Mouse (Mus musculus) MN1 (cell line): ENCODE results near the gene Lrrc28.
"Not testable (repeated sequence)": the region's sequence is repeated elsewhere in the genome, so short reads cannot be mapped to it uniquely, and the experiment has no call there.

Source experiments
- DNase-seq: peaks from one replicate; pipeline ENCODE4 v3.0.0-alpha.2; 2016; ENCODE audit warnings: low spot score

The Lrrc28 gene

GRCm38 (mm10) chr7:67530981-67531380 is 114.1 kb downstream of the Lrrc28 start:
- DNase-seq, result no peak

- DNase-seq, result no peak
Observed at GRCm38 (mm10) chr7:67529381-67529780, 115.7 kb downstream of the Lrrc28 start.

DNA sequence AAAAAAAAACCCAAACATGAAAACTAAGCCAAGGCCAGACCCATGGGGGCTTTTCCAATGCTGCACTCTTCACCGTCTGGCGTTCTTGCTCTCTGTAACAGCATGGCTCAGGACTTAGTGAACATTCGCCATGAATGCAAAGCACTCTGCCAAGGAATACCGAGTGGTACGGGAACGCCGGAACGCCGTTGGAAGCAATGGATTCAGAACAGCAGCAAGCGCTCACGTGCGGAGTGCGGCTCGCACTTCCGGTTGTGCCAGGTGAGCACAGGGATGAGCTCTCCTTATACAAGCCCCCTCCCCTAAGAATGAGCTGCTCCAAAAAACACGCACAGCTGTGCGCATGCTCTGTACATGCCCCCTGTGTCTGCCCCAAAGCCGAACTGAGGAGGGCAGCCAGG is 116.2 kb downstream of the Lrrc28 start:
- no peak for DNase-seq

DNA sequence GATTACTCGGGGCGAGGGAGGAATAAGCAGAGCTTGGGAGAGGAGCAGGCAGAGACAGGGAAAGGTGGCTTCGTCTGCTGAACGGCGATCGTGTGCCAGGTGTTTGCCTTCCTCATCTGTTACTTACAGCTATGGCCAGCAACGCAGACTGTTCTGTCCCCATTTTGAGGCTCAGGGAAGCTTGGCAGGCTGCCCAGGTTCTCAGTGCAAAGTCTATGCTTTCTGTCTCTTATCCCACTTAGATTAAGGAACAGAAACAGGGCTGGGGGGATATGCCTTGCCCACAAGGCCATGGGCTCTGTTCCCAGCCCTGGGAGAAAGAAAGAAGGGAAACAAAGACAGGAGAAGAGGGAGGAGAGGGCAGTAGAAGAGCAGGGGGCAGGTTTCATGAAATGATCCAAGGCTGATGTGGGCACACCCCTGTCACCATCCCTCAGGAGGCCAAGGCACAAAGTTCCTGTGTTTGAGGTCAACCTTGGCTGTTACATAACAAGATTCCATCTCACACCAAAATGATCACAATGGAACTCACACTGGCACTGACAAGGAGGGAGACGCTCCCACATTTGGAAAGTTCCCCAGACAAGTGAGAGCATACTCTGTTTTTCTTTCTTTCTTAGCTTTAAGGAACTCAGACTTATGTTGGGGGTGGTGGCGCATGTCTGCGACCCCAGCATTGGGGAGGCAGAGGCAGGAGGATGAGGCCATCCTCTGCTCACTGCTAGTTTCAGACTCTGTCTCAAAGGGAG is 116.8 kb downstream of the Lrrc28 start:
- DNase-seq, result peak; percentile 17

- DNase-seq, result no peak
Observed at GRCm38 (mm10) chr7:67525886-67526580, 119.0 kb downstream of the Lrrc28 start.

DNA sequence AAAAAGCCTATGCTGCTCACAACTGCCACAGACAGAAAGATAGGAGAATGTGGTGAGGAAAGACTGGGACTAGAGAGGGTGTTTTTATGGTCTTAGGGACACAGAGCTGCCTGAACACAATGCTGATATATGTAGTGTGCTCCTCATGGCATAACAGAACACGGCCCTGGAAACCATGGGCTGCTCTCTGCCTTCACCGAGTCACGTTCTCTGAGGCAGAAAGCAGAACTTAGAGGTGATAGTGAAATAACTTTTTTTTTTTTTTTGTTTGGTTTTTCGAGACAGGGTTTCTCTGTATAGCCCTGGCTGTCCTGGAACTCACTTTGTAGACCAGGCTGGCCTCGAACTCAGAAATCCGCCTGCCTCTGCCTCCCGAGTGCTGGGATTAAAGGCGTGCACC is 121.0 kb downstream of the Lrrc28 start:
- DNase-seq, result not testable (repeated sequence)

DNA sequence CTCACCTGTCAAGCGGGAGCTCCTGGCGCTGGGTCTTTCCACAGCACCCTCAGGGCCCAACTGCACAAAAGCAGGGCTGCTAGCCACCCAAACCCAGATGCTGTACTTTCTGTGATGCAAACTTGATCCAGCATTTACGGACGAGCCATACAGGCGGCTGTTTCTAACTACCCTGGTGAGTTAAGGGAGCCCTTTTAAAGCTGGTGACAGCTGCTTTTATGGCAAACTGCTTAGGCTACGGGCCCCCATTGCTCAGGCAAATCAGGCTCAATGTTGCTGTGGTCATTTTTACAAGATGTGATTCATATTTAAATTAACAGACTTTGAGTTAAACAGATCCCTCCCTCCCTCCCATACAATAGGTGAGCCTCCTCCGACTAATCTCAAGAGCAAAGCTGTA is 121.7 kb downstream of the Lrrc28 start:
- no peak for DNase-seq

DNA sequence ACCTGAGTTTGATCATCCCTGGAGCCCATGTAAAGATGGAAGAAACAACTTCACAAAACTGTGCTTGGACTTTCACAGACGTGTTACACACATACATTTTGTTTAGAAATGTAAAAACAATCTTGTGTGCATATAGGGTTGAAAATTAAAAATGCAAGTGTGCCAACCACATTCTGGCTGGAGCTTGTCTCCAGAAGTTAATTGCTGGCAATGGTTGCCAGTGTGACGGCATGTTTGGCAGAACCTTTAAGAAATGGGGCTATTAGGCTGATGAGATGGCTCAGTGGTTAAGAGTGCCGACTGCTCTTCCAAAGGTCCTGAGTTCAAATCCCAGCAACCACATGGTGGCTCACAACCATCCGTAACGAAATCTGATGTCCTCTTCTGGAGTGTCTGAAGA is 123.3 kb downstream of the Lrrc28 start:
- DNase-seq, result not testable (repeated sequence)

DNA sequence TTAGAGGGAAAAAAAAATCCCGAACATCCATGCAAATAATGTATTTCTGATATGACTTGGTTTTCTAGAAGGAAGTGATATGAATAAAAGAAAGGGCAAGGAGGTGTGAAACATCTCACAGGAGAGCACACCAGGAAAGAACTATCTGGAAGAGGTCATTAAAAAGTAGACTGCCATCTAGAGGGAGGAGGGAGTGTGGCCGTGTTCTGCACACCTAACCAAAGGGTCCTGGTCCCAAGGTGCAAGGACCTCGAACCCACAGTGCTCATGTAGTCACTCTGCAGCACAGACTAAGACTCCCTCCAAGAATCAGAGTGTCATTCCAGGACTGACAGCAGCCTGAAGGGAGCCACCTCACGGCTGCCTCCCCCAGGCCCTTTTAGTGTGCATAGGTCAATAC is 124.1 kb downstream of the Lrrc28 start:
- DNase-seq, result no peak

- no peak for DNase-seq
Observed at GRCm38 (mm10) chr7:67520001-67520400, 125.1 kb downstream of the Lrrc28 start.

DNA sequence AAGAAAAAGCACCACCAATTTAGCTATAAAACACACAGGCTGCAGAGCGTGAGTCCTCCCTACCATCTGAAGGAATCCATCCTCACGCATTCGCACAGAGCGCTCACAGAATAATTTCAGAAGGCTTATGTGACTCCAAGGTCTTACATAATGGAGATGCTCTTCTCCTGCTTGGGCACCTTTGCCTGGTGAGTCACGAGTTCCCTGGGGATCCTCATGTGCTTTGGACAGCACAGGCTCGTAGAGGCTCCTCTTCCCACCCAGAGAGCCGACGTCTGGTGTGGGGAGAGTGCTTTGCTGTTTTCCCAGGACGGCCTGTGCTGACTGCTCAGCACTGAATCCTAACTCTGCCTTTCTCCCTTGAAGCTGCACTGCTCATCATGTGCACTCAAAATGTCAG is 129.4 kb downstream of the Lrrc28 start:
- DNase-seq, result no peak

- DNase-seq, result no peak
Observed at GRCm38 (mm10) chr7:67514893-67515292, 130.2 kb downstream of the Lrrc28 start.

DNA sequence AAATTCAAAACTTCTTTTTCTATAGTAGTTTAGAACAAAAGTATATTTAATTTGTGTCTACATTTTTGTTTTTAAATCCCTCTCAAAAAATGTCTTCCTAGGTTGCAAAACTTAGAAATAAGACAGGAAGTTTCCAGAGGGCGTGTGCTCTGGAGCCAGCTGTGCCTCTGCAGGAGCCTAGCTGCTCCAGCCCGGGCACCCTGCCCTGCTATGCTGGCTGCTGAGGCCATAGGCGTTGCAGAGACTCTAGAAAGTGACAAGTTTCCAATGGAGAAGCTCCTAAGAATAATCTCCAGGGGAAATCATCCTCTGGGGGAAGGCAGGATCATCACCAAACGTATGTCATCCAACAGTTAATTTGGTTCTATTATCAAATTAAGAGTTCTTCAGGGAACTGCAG is 130.7 kb downstream of the Lrrc28 start:
- no peak for DNase-seq

GRCm38 (mm10) chr7:67513656-67514055 is 131.4 kb downstream of the Lrrc28 start:
- no peak for DNase-seq

DNA sequence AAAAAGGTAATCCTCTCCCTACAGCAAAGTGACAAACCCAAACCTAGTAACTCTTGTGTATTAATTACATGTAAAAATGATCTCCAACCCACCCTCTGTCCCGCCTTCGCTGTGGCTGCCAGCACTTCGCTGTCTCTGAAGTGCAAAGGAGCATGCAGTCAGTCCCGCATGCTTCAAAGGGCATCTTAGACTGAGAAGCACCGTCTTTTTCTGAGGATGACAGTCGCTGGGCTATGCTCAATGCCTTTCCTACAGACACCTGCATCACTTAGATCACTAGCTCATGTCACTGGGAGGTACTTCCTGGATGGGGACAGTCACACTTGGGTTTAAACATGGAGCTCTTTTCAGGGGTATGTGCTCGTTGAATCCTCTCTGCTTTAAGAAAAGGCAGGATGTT is 133.5 kb downstream of the Lrrc28 start:
- no peak for DNase-seq

GRCm38 (mm10) chr7:67503281-67504010 is 141.6 kb downstream of the Lrrc28 start:
- DNase-seq, result no peak

DNA sequence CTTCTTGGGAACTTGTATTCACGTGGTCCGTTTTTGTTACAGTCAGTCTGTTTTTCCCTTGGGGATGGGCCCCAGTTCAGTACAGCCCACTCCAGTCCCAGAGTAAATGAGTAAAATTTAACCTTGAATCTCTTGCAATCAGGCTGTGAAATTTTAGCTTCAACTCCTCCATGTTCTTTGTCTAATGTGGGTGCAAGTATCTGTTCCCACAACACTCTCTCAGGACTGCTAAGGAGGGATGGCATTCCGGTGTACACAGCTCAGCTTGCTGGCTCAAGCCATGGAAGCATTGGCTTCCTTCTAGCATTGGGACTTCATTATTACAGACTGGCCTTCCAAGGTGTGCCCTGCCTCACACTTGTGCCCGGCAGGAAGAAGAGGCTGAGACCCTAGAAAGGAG is 142.4 kb downstream of the Lrrc28 start:
- DNase-seq, result no peak

DNA sequence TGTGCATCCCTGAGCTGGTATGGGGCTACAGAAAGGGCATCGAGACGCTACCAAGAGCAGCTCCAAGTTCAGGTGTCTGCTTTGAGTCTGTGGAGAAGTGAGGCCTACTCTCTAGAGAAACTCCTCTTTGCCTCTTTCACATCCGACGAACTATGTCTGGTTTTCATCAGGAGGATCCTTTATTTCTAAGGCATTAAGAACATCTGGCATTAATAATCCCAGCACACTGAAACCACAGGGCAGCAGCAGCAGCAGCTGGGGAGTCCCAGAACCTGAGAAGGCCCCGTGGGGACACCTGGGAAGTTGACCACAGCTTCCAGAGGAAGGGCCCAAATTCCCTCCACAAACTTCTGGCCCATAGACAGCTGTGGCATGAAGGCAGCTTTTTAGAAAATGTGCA is 144.2 kb downstream of the Lrrc28 start:
- DNase-seq, result peak; percentile 29

GRCm38 (mm10) chr7:67500076-67500828 is 144.8 kb downstream of the Lrrc28 start:
- DNase-seq, result no peak

DNA sequence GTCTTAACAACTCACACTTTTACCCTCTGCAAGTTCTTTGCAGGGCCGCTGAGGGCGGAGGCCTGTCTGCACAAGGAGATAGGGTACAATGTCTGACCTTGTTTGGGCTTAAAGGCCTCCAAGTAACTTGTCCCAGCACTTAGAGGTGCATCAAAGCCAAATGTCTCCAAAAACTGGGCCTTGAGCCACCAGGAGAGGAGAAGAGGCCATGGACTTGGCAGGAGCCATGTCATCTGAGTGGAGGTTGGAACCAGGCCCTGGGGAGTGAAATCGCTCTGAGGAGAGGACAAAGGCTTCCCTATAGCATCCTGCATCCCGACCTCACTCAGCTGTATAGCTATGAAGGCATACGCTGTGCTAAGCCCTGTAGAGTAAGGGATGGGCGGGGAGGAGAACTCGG is 145.6 kb downstream of the Lrrc28 start:
- no peak for DNase-seq

GRCm38 (mm10) chr7:67493795-67494687 is 151.0 kb downstream of the Lrrc28 start:
- no peak for DNase-seq
